Mouse (Mus musculus) fat pad, adult 2 months (tissue): ENCODE results near the gene Nepro.

Experiments used
- DNase-seq: peaks from one replicate; pipeline ENCODE4 v3.0.0-alpha.2; 2011; ENCODE audit warnings: low read depth, low spot score; ENCODE audit errors: extremely low read depth

The Nepro gene

DNA sequence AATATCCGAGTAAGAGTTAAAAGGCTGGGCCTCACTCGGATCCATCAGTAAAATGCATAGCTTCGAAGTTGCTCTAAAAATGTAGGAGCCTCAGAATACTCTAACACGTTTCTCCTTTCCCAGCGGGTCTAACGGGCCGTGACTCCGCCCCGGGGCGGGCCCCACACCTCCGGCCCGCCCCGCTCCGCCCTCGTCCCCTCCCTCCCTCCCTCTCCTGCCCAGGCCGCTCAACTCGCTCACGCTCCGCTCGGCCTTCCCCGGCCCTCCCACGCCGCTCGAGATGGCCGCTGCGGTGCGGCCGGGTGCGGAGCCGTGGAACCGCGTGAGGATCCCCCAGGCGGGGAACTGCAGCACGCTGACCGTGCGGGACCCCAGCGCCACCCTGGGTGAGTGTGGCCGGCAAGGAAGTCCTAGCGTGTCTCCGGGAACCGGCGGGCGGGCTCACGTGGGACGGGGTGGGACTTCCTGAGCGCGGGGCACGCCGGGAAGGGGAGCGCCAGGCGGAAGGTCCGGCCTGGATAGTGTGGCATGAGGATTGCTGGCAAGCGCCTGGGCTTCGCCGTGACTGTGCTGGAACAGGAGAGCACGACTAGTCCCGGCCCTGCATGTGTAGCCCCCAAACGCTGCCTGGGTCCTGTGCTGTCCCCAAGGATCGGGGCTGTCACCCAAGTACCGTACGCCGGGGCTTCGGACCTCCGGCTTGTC, at the start of gene Nepro:
TSS of gene Nepro (plus strand) at position 219 of the 705 bp plus-strand sequence.
- no peak for DNase-seq

DNA sequence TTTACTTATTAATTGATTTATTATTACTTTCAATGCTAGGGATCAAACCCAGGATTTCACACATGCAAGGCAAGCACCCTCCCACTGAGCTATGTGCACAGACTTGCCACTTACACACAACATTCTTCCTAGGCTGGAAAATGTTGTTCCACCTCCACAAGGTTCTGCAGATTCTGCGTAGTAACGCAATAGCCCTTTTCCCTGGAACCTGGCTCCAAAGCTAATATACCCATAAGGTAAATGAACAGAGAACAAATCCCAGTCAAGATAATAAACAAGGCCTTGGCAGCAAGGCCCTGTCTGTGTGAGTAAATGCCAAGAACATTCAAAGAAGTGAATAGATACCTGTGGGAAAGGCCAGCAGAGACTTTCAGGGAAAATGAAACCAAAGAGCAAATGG, 47.7 kb upstream of the Nepro start:
- peak; percentile 99 for DNase-seq

DNA sequence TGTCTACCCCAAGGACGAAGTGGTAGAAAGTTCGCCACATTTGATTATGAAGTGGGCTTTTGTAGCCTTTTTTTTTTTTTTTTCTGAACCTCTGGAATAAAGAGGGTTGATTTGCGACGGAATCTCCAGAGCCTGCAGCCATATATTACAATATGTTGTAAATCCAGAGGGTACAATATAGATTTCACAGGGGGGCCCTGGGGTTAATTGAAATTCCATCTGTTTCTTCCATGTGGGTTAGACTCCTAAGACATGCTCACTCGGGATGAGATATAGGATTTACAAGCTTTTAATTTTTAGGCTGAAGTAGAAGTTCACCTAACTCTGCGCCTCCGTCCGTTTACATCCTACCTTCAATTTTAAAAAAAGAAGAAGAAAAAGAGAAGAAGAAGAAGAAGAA, 45.0 kb upstream of the Nepro start:
- no peak for DNase-seq

DNA sequence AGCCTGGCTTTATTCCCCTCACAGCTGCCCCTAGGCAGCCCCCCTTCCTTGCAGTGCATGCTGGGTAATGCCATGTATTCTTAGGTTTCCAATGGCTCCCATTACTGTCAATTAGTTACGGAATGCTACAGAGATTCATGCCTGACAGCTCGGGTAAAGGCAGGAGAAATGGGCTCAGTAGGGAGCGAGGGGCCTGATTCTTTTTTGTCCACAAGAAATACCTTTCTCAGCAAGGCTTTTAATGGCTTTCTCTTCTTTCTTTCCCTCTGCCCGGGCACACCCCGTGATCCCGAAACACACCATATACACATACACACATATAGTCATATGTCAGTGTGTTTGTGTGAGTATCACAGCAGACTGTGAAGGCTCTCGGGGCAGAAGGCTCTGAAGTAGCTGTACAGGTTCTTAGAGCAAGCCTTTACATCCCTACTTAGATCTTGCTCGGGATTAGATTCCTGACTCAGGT, 44.6 kb upstream of the Nepro start:
- no peak for DNase-seq

DNA sequence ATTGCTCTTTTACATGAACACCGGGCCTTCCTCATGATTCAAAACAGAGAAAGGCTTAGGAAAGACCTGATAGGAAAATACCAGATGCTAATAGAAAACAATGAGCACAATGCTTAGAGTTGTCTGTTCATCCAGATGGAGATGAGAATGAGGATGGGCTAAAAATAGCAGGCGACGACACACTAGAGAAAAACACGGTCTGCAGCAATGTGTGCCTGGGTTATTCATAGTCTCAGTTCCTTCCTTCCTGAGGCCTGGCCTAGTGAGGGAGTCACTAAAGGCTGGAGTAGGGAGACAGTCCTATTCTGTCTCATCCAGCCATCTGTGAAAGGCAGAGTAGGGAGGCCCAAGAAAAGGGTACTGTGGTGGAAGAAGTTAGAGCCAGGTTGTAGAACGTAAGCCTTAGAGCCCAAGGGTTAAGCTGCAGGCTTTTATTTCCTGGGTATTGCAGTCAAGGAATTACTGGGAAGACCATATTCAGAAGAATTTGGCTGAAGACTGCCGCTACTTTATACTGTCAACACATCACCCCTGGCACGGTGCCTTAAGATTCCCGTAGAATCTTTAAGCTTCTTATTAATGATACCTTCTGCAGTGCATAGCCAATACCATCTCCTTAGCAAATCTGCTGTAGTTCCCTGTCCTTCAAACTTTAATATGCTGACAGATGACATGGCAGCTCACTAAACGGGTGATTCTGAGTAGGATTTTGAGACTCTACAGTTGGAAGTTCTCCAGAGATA, 43.2 kb upstream of the Nepro start:
- DNase-seq = no peak

DNA sequence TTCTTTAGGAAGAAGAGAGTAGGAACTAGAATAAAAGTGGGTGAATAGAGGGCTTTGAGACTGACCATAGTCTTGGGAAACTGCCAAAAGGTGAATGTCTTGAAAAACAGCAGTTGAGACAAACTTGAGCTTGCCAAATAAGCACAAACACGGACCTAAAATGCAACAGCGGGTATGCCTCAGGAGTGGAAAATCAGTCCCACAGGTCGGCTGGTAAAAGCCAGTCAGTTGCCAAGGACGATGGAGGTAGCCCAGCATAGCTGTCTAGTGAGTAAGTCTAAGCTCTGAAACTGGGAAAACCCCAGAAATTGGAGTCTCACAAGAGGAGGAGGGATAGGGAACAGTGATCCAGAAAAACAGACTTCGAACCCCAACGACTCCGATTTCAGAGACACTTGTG, 39.5 kb upstream of the Nepro start:
- no peak for DNase-seq

DNA sequence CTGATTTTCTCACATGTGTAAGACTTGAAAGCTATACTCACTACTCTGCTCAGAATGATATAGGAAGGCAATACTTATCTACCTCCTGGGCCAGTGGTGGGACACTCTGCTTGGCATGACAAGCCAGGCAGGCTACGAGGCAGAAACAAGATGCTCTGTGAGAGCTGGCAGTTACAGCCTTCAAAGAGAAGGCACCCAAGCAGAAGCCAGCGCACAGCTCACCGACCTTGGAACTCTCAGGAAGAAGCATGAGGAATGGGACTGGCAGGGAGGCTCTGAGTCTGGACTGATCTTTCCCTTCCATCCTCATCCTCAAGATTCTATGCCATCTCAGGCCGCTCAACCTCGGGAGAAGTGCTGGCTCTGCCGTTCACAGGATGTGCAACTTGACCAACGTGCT, 38.7 kb upstream of the Nepro start:
- DNase-seq = no peak

DNA sequence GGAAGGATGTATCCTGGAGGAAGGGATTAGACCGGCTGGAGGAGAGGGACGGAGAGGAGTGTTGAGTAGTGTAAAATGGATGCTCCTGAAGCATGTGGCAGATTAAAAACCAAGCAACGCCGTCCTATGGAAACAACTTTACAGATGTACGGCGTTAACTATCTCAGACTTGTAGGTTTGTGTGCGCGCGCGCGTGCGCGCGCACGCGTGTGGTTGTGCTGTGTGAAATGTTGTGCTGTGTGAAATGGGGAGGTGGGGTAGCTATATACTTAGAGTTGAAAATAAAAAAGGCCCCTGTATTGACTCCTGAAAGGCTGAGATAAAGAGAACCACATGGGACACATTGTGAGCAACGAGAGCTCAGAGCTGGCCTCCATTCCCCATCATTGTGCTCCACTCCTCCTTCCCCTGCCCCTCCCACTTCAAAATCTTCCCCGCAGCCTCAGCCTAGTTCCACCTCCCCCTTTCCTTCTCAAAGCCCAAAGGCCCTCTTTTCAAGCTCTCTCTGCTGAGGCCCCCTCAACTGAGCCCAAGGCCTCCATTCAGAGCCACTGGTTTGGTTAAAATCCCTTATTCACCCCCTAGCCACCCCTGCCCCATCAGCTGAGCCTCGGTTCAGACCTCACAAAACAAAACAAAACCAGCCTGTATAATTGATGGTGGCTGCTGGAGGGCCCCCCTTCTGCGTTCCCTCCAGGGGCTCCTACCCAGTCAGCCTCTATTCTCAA, 36.9 kb upstream of the Nepro start:
- no peak for DNase-seq

DNA sequence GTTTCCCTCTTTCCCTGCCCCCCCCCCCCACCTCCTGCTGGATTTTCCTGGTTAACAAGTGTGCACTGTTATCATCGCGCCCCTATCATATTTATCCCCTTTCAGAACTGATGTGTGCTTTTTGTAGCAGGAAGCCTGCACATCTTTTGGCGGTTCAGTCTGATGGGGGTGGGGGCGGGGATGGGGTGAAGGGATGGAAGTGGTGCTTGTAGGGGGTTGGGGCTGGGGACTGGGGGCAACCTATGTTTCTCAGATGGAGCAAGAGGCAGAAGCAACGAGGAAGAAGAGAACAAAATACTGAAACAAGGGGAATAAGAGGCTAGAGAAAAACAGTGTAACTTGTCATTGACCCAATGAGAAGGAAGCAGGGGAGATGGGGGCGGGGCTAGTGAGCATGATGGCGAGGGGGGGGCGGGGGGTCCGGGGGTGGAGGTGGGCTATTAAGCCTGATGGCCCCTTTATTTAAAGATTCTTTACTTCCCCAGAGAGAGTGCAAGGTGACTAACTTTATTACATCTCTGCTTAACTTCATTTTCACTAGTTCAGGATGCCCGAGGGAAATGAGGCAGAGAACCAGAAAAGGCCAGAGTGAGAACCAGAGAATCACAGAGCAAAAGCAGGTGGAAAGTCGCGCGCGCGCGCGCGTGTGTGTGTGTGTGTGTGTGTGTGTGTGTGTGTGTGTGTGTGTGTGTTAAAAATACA, 36.2 kb upstream of the Nepro start:
- DNase-seq = no peak

DNA sequence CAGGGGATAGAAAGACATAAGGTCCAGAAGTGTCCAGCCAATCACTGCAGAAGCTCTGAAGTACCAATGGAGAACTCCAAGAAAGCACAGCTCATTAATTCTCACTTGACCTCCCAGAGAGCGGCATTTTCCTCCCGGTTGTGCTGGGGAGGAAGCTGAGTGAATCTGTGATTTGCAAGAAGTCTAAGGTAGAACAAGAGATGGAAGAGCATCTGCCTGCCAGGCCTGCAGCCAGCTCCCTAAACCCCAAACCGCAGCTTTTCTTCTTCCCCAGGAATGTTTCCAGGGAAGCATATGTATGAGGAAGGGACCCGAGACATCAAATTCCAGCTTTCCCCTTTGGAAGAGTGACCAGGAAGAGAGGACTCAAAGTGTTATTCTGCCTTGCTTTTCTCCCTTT, 35.6 kb upstream of the Nepro start:
- no peak for DNase-seq

DNA sequence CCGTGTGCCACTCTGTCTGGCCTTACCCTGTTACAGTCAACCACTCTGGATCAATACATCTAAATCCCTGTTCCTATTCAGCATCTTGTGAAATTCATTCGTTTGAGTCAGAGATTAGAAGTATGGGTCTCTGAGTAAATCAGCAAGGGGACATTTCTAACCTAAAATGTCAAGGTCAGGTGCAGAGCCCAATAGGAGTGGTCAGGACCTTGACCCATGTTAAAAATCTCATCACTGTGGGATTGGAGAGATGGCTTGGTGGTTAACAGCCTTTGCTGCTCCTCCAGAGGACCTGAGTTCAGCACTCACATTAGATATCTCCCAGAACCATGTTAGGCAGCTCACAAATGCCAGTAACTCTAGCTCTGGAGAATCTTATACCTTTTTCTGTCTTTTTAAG, 33.6 kb upstream of the Nepro start:
- no peak for DNase-seq

DNA sequence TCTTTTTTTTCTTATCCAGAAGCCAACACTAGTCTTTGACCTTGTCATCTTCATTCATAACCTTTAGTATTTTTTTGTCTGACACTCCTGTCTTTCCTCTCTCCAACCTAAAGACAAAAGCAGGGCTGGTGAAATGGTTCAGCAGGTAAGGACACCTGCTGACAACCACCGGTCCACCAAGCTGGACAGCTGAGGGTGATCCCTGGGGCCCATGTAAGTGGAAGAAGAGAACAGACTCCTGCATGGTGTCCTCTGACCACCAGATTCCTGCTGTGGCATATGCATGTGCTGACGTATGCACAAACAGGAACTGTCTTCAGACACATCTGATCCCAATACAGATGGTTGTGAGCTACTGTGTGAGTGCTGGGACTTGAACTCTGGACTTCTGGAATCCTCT, 33.0 kb upstream of the Nepro start:
- DNase-seq = no peak

DNA sequence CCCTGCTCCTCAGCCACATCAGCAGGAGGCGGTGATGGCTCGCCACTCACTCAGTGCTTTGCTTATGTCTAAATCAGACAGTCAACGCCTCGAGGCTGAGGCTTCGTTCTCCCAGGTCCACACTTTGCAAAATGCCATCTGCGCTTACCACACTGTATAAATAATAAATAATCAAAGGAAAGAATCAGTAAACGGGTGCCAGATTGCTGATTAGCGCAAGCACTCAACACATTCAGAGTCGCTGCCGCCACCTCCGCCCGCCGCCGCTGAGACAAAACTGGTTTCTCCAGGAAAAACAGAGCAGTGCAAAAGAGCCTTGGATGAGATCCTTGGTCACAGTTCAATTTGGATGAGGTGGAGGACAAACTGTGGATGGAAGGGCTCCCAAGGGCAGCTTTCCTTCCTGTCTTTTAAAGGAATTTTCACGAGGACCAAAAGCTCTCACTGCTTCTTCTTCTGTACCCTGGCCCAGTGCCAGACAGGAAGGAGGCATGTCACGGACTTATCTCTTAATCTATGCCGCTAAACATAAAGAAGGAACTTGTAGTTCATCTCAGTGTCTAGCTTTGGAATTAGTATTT, 32.5 kb upstream of the Nepro start:
- peak; percentile 96 for DNase-seq

DNA sequence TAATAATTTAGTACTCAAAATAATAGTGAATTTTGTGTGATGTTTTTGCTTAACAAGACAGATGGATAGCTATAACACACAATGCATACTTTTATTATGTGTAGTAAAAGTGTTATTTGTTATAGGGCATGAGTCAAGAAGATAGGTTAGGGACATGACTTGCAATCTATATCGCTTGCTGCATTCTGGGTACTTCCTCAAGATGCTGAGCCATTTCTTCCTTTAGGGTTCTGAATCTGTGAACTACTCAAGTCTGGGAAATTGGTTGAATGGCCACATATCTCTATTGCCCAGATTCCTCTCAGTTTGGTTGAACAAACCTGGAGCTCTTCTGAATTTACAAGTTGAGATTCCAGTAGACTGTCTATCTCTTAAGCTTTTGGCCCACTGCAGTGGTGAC, 31.6 kb upstream of the Nepro start:
- no peak for DNase-seq

DNA sequence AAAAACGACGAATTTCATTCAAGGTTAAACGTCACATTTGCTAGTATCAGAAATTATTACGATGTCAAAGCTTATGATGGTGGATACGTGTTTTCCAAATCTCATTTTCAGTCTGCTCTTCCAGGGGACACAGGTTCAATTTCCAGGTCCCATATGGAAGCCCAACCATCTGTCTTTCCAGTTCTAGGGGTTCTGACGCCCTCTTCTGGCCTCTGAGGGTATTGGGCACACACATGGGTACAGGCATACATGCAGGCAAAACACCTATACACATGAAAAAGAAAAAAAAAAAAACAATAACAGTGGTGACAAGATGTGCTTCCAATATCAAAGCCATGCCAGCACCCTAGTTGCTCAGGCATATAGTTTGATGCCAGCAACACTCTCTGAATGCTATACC, 30.4 kb upstream of the Nepro start:
- DNase-seq = no peak

DNA sequence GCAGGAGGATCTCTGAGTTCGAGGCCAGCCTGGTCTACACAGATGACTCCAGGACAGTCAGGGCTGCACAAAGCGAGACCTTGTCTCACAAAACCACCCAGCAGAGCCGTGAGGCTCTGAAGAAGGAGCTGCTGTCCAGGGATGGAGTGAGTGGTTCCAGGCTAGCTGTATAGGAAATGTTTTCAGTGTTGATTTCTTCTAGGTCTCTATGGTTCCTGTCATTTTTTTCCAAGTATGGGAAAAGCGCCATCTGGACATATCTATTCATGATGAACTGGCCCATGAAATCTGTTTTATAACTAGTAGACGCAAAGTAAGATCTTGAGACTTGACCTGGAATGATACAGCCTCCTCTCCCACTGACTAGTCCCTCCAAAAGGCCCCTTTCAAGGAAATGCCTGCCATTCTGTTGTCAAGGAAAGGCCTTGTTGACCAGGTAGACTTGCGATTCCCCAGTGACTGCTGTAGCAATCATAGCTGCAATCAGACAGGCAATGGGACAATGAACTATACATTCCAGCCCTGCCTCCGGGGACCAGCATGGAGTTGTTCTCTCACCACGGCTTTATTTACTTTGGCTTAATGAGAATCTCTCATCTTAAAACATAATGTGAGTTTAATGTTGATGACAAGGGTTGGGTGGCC, 28.8 kb upstream of the Nepro start:
- no peak for DNase-seq

DNA sequence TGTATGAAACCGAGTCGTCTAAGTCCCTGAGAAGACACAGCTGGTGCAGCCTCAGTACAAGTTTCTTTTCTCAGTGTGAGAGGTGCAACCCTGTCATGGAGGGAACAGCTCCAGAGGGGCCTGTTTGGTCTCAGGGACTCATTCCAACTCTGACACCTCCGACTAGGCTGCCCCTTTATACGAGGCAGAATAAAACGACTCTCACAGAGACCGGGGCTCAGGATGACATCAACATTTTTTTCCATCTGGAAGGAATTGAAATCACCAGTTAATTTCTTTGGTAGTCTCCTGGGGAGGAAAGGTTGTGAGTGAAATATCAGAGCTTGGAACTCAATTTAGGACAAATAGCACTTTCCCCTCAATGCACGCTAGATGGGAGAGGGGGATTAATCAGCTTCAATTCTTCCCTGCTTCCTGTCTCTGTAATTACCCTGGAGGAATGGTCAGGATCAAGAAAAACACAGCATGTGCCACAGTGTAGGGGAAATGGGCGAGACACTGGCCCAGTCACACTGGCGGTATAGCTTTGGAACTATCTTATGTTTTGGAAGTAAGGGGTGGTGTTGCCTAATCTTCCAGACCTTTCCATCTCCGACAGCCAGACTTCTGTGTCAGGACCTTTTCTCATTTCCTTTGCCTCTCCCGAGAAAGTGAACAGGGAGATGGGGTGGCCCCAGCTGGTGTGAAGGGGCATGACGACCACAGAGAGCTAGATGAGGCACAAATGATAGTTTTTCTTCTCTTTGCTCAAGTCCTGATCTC, 28.1 kb upstream of the Nepro start:
- no peak for DNase-seq

DNA sequence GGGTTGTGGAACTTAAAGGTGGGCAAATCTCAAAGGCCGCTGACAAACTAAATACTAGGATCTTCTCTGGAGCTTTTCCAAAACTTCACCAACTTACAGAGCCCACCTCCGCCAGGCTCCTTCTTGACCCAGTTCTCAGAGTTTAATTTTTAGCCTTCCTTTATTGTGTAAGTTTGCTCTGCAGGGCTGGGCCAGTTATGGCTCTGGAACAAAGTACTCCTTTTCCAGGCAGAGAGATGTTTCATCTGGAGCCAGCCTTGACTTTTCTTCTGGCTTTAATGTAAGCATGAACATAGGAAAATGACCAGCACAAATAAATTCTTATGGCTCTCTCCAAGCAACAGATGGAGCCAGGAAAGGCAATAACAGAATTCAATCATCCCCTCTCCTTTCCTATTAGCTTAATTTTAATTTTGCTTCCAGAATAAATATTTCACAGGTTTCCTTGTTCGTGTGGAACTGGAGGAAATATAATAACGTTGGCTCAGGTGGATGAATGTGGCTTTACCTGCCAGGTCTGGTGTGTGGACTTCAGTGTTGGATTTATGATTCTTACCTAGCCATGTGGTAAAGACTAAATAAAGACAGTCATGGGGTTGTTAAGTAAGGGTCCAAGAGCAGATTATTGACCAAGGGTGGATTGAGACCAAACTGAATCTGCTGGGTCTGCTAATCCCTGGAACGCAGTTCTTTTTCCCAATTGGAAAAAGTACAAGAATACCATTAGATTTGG, 26.5 kb upstream of the Nepro start:
- DNase-seq = no peak

DNA sequence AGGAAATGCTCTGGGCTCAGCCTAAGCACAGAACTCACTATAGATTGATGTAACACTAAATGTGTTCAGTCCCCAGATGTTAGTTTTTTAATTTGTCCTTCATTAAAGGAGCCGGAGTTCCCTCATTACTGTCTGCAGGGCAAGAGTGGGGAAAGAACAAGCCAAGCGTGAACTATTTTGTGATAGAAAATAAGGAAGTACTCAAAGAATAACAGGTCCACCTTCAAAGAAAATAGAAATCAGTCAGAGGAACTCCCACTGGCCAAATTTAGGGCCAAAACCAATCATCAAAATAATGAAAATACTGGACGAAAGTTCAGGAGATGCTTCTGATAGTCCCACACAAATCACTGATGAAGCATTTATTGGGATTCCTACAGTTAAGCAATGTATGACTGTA, 22.9 kb upstream of the Nepro start:
- DNase-seq = no peak
